7 mouse cellular contexts compared by ENCODE assay signal in genomic region chr8:105291364-105291763, GRCm38 (mm10). TPM values are rescaled to one million over a fixed set of nuclear protein-coding genes. Genes with fewer than 3 reads are reported as not detected.
DNase-seq lines count a peak whose midpoint lies in the region; ATAC-seq lines count a peak whose summit lies in the region.
"Not testable (repeated sequence)": the region's sequence is repeated elsewhere in the genome, so short reads cannot be mapped to it uniquely, and the experiment has no call there.
"Had no signal": no experiment of that assay in that cellular context is flagged by ENCODE, and none has a peak within 500 bp of the region (broad histone marks: within the 10 kb centered on the region; RNA-seq: fewer than 3 reads in every experiment).

No protein-coding gene starts in this region.

- not testable (repeated sequence) for H3K27ac ChIP-seq in forebrain, embryonic 13.5 days

- ATAC-seq in forebrain, embryonic 13.5 days, result not testable (repeated sequence)

- H3K36me3 ChIP-seq in forebrain, embryonic 13.5 days (ENCODE audit: poor library complexity, severe bottlenecking), result not testable (repeated sequence)

- H3K9me3 ChIP-seq in forebrain, embryonic 13.5 days (replicated peaks), result not testable (repeated sequence)

- peak; percentile 65 for DNase-seq in cerebellum, adult 11-12 months
- peak; percentile 68 for DNase-seq in cerebellum, adult 9-11 months
- peak; percentile 12 for DNase-seq in kidney, adult 11 months
- DNase-seq in ovary, postnatal 36 days (ENCODE audit: low spot score), result peak; percentile 4
- DNase-seq in testis, postnatal 10 days (ENCODE audit: low spot score), result peak; percentile 39

- peaks cover 11% of the 10 kb centered on the region for H3K27me3 ChIP-seq in forebrain, embryonic 13.5 days

- H3K4me2 ChIP-seq in forebrain, embryonic 13.5 days, result peak overlapping the region; percentile 70; the same call in 1 of the 2 replicates

- not testable (repeated sequence) for H3K4me3 ChIP-seq in forebrain, embryonic 13.5 days

- not testable (repeated sequence) for H3K9ac ChIP-seq in forebrain, embryonic 13.5 days

- 88% methylated on average over 8 of the region's 8 CpGs for WGBS in forebrain, embryonic 13.5 days

- H3K4me1 ChIP-seq in forebrain, embryonic 13.5 days, result peaks cover 42% of the 10 kb centered on the region

RNA-seq across cellular contexts. Expression of gene 4931428F04Rik, which starts 1.7 kb away (rescaled TPM):
- 57.4 and 66.1 TPM in 2 replicates for polyA plus RNA-seq in forebrain, embryonic 13.5 days (2015; fragmentation: Nextera tagmentation; extraction: Ambion mirVana)

RNA-seq across cellular contexts. Expression of gene Exoc3l, which starts 4.5 kb away (rescaled TPM):
- 9.8 and 10.3 TPM in 2 replicates for polyA plus RNA-seq in forebrain, embryonic 13.5 days (2015; fragmentation: Nextera tagmentation; extraction: Ambion mirVana)

RNA-seq across cellular contexts. Expression of gene E2f4, which starts 6.1 kb away (rescaled TPM):
- 56.9 and 60.6 TPM in 2 replicates for polyA plus RNA-seq in forebrain, embryonic 13.5 days (2015; fragmentation: Nextera tagmentation; extraction: Ambion mirVana)

RNA-seq across cellular contexts. Expression of gene Elmo3, which starts 14.0 kb away (rescaled TPM):
- polyA plus RNA-seq in forebrain, embryonic 13.5 days (2015; fragmentation: Nextera tagmentation; extraction: Ambion mirVana), result 0.75 and 0.83 TPM in 2 replicates

RNA-seq across cellular contexts. Expression of gene Nol3, which starts 15.4 kb away (rescaled TPM):
- polyA plus RNA-seq in forebrain, embryonic 13.5 days (2015; fragmentation: Nextera tagmentation; extraction: Ambion mirVana), result 2.4 and 3.0 TPM in 2 replicates
- polyA plus RNA-seq: erythroblast, embryonic 14.5 days had no signal

Comparison
In these comparisons a context has a peak if more than half of its experiments do, and no peak if none do; other contexts are left out.
1. DNase-seq: peak in every context shown above with its lines; median percentile 68 in cerebellum, adult 9-11 months; 65 in cerebellum, adult 11-12 months; 39 in testis, postnatal 10 days; 12 in kidney, adult 11 months; 4 in ovary, postnatal 36 days.